Mouse (Mus musculus) megakaryocyte, embryonic 14.5 days (primary cell): ENCODE measurements around the gene Fam178b.

Source experiments
- FLI1 ChIP-seq: IDR thresholded peaks from 2 replicates; pipeline ENCODE4 v1.6.1; 2012; ENCODE audit warnings: low read length, inconsistent platforms, mixed read lengths
- GATA1 ChIP-seq: IDR thresholded peaks from 3 replicates; pipeline ENCODE4 v1.6.1; 2012; ENCODE audit warnings: mixed read lengths, low read length, inconsistent platforms, borderline replicate concordance

DNA sequence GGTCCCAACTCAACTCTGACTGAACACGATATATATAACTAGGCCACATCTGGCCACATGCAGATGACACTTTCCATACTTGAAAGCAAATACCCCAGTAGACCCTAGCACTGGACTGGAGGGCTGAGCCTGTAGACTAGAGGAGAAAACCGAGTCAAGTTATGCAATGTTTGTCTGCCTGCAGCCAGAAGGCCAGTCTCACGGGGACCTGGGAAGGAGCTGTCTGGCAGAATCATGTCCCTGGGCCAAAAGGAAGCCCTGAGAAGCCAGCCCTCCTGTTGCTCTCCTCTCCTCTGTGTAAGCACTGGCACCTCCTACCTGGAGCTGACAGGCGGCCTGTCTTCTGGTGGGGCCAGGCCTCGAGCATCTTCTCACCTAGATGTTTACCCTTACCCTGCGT is 107.6 kb downstream of the Fam178b start:
- TF ChIP-seq GATA1 = no peak
- TF ChIP-seq FLI1 = no peak
